32 mouse cellular contexts compared by ENCODE assay signal in genomic region chr2:84688080-84688844, GRCm38 (mm10). TPM values are rescaled to one million over a fixed set of nuclear protein-coding genes. Genes with fewer than 3 reads are reported as not detected.
DNase-seq lines count a peak whose midpoint lies in the region; ATAC-seq and TF ChIP-seq lines count a peak whose summit lies in the region.
"Had no signal": no experiment of that assay in that cellular context is flagged by ENCODE, and none has a peak within 500 bp of the region (broad histone marks: within the 10 kb centered on the region; RNA-seq: fewer than 3 reads in every experiment).

No protein-coding gene starts in this region.

- peak; percentile 37; the same call in 1 of the 2 replicates for TF ChIP-seq EP300 in liver, embryonic 14.5 days (IDR thresholded peaks at IDR 0.05; ENCODE audit: low read depth)
- TF ChIP-seq EP300 in liver, postnatal 0 days (IDR thresholded peaks at IDR 0.05; ENCODE audit: low read depth), result 0 out of 2 replicates have a peak, but pooled peaks have one; percentile 29

- peak; percentile 44 for ATAC-seq in liver, embryonic 13.5 days (ENCODE audit: low read depth)
- no peak for ATAC-seq in liver, embryonic 14.5 days (ENCODE audit: insufficient read depth)
- no peak for ATAC-seq in liver, postnatal 0 days
- ATAC-seq: Patski had no signal

- WGBS in liver, embryonic 13.5 days (ENCODE audit: insufficient replicate concordance), result 57% methylated on average over 2 of the region's 2 CpGs
- 62% methylated on average over 2 of the region's 2 CpGs for WGBS in liver, embryonic 14.5 days (ENCODE audit: insufficient replicate concordance)
- WGBS in liver, postnatal 0 days (ENCODE audit: insufficient replicate concordance), result 69% methylated on average over 2 of the region's 2 CpGs

- no peak overlapping the region for H3K4me2 ChIP-seq in liver, embryonic 13.5 days
- H3K4me2 ChIP-seq in liver, embryonic 14.5 days (ENCODE audit: low read depth), result no peak overlapping the region
- H3K4me2 ChIP-seq in liver, postnatal 0 days (ENCODE audit: low read depth, low read length), result no peak overlapping the region
- H3K4me2 ChIP-seq: embryonic facial prominence, embryonic 13.5 days; forebrain, embryonic 12.5 days; forebrain, embryonic 15.5 days; heart, embryonic 11.5 days; hindbrain, embryonic 13.5 days had no signal

- 0 out of 2 replicates have a peak overlapping the region, but pooled peaks have one; percentile 30 for H3K27ac ChIP-seq in liver, embryonic 13.5 days
- no peak overlapping the region; the same call in 1 of the 2 replicates for H3K27ac ChIP-seq in liver, embryonic 14.5 days
- no peak overlapping the region for H3K27ac ChIP-seq in liver, postnatal 0 days (ENCODE audit: low read depth)
- H3K27ac ChIP-seq: embryonic facial prominence, embryonic 10.5 days; embryonic facial prominence, embryonic 13.5 days; forebrain, embryonic 12.5 days; forebrain, embryonic 15.5 days; hindbrain, embryonic 10.5 days; hindbrain, embryonic 13.5 days had no signal

- H3K4me3 ChIP-seq in liver, embryonic 13.5 days (replicated peaks), result no peak overlapping the region
- H3K4me3 ChIP-seq in liver, embryonic 14.5 days (ENCODE audit: insufficient read depth in 1 of 2, low read depth in 2 of 2, low read length in 2 of 2), result no peak overlapping the region
- H3K4me3 ChIP-seq in liver, postnatal 0 days (ENCODE audit: low read depth, low read length), result no peak overlapping the region
- H3K4me3 ChIP-seq: embryonic facial prominence, embryonic 10.5 days; embryonic facial prominence, embryonic 13.5 days; erythroblast, embryonic 14.5 days; forebrain, embryonic 12.5 days; forebrain, embryonic 15.5 days; hindbrain, embryonic 10.5 days; hindbrain, embryonic 13.5 days had no signal

- peak; percentile 72 for DNase-seq in heart, adult 11 months
- DNase-seq in heart, postnatal 4 days, result no peak
- DNase-seq in liver, embryonic 13.5 days, result no peak
- no peak for DNase-seq in liver
- no peak for DNase-seq in liver, embryonic 14.5 days (ENCODE audit: low read depth in 3 of 3, low spot score in 3 of 3)
- no peak for DNase-seq in liver, postnatal 0 days
- no peak for DNase-seq in lung, postnatal 36 days
- no peak for DNase-seq in thymus, postnatal 14 days
- DNase-seq: adrenal gland, postnatal 14 days; cerebellum, adult 11-12 months; cerebellum, adult 8-10 months; cerebellum, postnatal 10 days; cerebellum, postnatal 36 days; embryo, embryonic 11 days; gastrocnemius, postnatal 10 days; gastrocnemius, postnatal 36 days had no signal

- no peaks in the 10 kb centered on the region for H3K9me3 ChIP-seq in liver, embryonic 13.5 days (replicated peaks)
- no peaks in the 10 kb centered on the region for H3K9me3 ChIP-seq in liver, embryonic 14.5 days (ENCODE audit: control insufficient read depth, low read length)
- no peaks in the 10 kb centered on the region for H3K9me3 ChIP-seq in liver, postnatal 0 days (ENCODE audit: low read length)
- H3K9me3 ChIP-seq: embryonic facial prominence, embryonic 10.5 days; embryonic facial prominence, embryonic 13.5 days; forebrain, embryonic 12.5 days; forebrain, embryonic 15.5 days; hindbrain, embryonic 10.5 days; hindbrain, embryonic 13.5 days had no signal

- H3K4me1 ChIP-seq in liver, embryonic 13.5 days (replicated peaks), result peaks cover 25% of the 10 kb centered on the region
- H3K4me1 ChIP-seq in liver, embryonic 14.5 days (replicated peaks; ENCODE audit: control insufficient read depth in 2 of 2, insufficient read depth in 2 of 2, low read length in 1 of 2), result peaks cover 6 to 11% of the 10 kb centered on the region in 2 experiments
- 0 out of 2 replicates have a peak, but pooled peaks cover 3% of the 10 kb centered on the region for H3K4me1 ChIP-seq in liver, postnatal 0 days (ENCODE audit: insufficient read depth)
- H3K4me1 ChIP-seq: embryonic facial prominence, embryonic 10.5 days; embryonic facial prominence, embryonic 13.5 days; forebrain, embryonic 12.5 days; forebrain, embryonic 15.5 days; hindbrain, embryonic 10.5 days; hindbrain, embryonic 13.5 days had no signal

- H3K9ac ChIP-seq in liver, embryonic 13.5 days, result no peak overlapping the region
- no peak overlapping the region for H3K9ac ChIP-seq in liver, embryonic 14.5 days (replicated peaks)
- H3K9ac ChIP-seq in liver, postnatal 0 days (replicated peaks), result no peak overlapping the region
- H3K9ac ChIP-seq: embryonic facial prominence, embryonic 13.5 days; forebrain, embryonic 12.5 days; forebrain, embryonic 15.5 days; hindbrain, embryonic 13.5 days had no signal

- H3K36me3 ChIP-seq in liver, embryonic 13.5 days, result peaks cover 93% of the 10 kb centered on the region
- H3K36me3 ChIP-seq in liver, embryonic 14.5 days (replicated peaks; ENCODE audit: control insufficient read depth, insufficient read depth, low read depth), result peaks cover 84% of the 10 kb centered on the region
- H3K36me3 ChIP-seq in liver, postnatal 0 days (replicated peaks; ENCODE audit: insufficient read depth, low read length), result peaks cover 73% of the 10 kb centered on the region

- no peak for TF ChIP-seq CTCF in liver, embryonic 14.5 days (IDR thresholded peaks at IDR 0.05; ENCODE audit: low read depth)
- no peak for TF ChIP-seq CTCF in liver, postnatal 0 days (IDR thresholded peaks at IDR 0.05; ENCODE audit: low read depth)

- H3K27me3 ChIP-seq in liver, embryonic 13.5 days, result no peaks in the 10 kb centered on the region
- H3K27me3 ChIP-seq in liver, embryonic 14.5 days (ENCODE audit: control insufficient read depth, insufficient read depth, low read length), result no peaks in the 10 kb centered on the region
- no peaks in the 10 kb centered on the region for H3K27me3 ChIP-seq in liver, postnatal 0 days (ENCODE audit: insufficient read depth, low read length)
- H3K27me3 ChIP-seq: embryonic facial prominence, embryonic 13.5 days; forebrain, embryonic 12.5 days; forebrain, embryonic 15.5 days; hindbrain, embryonic 13.5 days; Patski had no signal

RNA-seq across cellular contexts. Expression of gene Tmx2, which starts 9.3 kb away (rescaled TPM):
- 100 to 1,000 TPM; 105 to 107 TPM for total RNA-seq in heart, postnatal 4 days (2021)
- 77.9 and 83.4 TPM in 2 replicates for polyA plus RNA-seq in liver, embryonic 13.5 days (2015; fragmentation: Nextera tagmentation; extraction: Ambion mirVana)
- 18.7 and 24.7 TPM in 2 replicates for polyA plus RNA-seq in liver, embryonic 14.5 days (2012; rRNA removed)
- 66.3 and 70.9 TPM in 2 replicates for polyA plus RNA-seq in liver, embryonic 14.5 days (2014; fragmentation: Nextera tagmentation; extraction: Ambion mirVana)
- polyA plus RNA-seq in liver, postnatal 0 days (2015; fragmentation: Nextera tagmentation; extraction: Ambion mirVana), result 55.9 and 60.6 TPM in 2 replicates

RNA-seq across cellular contexts. Expression of gene Med19, which starts 10.1 kb away (rescaled TPM):
- 10 to 100 TPM; 18.9 to 20.2 TPM for total RNA-seq in heart, postnatal 4 days (2021)
- polyA plus RNA-seq in liver, embryonic 13.5 days (2015; fragmentation: Nextera tagmentation; extraction: Ambion mirVana), result 22.8 and 26.2 TPM in 2 replicates
- polyA plus RNA-seq in liver, embryonic 14.5 days (2012; rRNA removed), result 9.6 and 12.3 TPM in 2 replicates
- 22.4 and 23.4 TPM in 2 replicates for polyA plus RNA-seq in liver, embryonic 14.5 days (2014; fragmentation: Nextera tagmentation; extraction: Ambion mirVana)
- polyA plus RNA-seq in liver, postnatal 0 days (2015; fragmentation: Nextera tagmentation; extraction: Ambion mirVana), result 12.7 and 13.2 TPM in 2 replicates

RNA-seq across cellular contexts. Expression of gene Gm28635, which starts 10.4 kb away (rescaled TPM):
- total RNA-seq in heart, postnatal 4 days (2021), result 10 to 100 TPM; 15.3 to 22.6 TPM
- polyA plus RNA-seq in liver, embryonic 13.5 days (2015; fragmentation: Nextera tagmentation; extraction: Ambion mirVana), result not detected in 2 replicates
- polyA plus RNA-seq in liver, embryonic 14.5 days (2012; rRNA removed), result 0.01 TPM in 1 of 2 replicates, not detected in the other
- polyA plus RNA-seq in liver, embryonic 14.5 days (2014; fragmentation: Nextera tagmentation; extraction: Ambion mirVana), result not detected in 2 replicates
- not detected in 2 replicates for polyA plus RNA-seq in liver, postnatal 0 days (2015; fragmentation: Nextera tagmentation; extraction: Ambion mirVana)
- total RNA-seq: adrenal gland, adult 18-20 months; adrenal gland, postnatal 14 days; adrenal gland, postnatal 4 days; gastrocnemius, postnatal 10 days; gastrocnemius, postnatal 36 days; granulocyte monocyte progenitor cell, adult 5-6 weeks had no signal
- polyA plus RNA-seq: cortical plate, adult 2 months; embryonic facial prominence, embryonic 10.5 days; embryonic facial prominence, embryonic 13.5 days; erythroblast, embryonic 14.5 days; forebrain, embryonic 12.5 days; forebrain, embryonic 15.5 days; heart, embryonic 11.5 days; heart, embryonic 14.5 days; heart, postnatal 0 days; hindbrain, embryonic 10.5 days; hindbrain, embryonic 13.5 days; hindbrain, embryonic 16.5 days; Patski had no signal

RNA-seq across cellular contexts. Expression of gene Selenoh, which starts 17.7 kb away (rescaled TPM):
- total RNA-seq in heart, postnatal 4 days (2021), result 100 to 1,000 TPM; 109 to 112 TPM
- polyA plus RNA-seq in liver, embryonic 13.5 days (2015; fragmentation: Nextera tagmentation; extraction: Ambion mirVana), result 143 and 145 TPM in 2 replicates
- polyA plus RNA-seq in liver, embryonic 14.5 days (2012; rRNA removed), result 97.8 and 135 TPM in 2 replicates
- 115 TPM in 2 replicates for polyA plus RNA-seq in liver, embryonic 14.5 days (2014; fragmentation: Nextera tagmentation; extraction: Ambion mirVana)
- polyA plus RNA-seq in liver, postnatal 0 days (2015; fragmentation: Nextera tagmentation; extraction: Ambion mirVana), result 53.6 and 57.6 TPM in 2 replicates

RNA-seq across cellular contexts. Expression of gene Zdhhc5, which starts 26.7 kb away (rescaled TPM):
- total RNA-seq in heart, postnatal 4 days (2021), result 10 to 100 TPM; 73.9 to 74.2 TPM
- 15.8 and 22.4 TPM in 2 replicates for polyA plus RNA-seq in liver, embryonic 13.5 days (2015; fragmentation: Nextera tagmentation; extraction: Ambion mirVana)
- polyA plus RNA-seq in liver, embryonic 14.5 days (2012; rRNA removed), result 17.2 and 17.4 TPM in 2 replicates
- polyA plus RNA-seq in liver, embryonic 14.5 days (2014; fragmentation: Nextera tagmentation; extraction: Ambion mirVana), result 18.8 and 20.1 TPM in 2 replicates
- 11.3 and 13.4 TPM in 2 replicates for polyA plus RNA-seq in liver, postnatal 0 days (2015; fragmentation: Nextera tagmentation; extraction: Ambion mirVana)
